Mouse (Mus musculus): ENCODE measurements around the gene Gin1.

DNA sequence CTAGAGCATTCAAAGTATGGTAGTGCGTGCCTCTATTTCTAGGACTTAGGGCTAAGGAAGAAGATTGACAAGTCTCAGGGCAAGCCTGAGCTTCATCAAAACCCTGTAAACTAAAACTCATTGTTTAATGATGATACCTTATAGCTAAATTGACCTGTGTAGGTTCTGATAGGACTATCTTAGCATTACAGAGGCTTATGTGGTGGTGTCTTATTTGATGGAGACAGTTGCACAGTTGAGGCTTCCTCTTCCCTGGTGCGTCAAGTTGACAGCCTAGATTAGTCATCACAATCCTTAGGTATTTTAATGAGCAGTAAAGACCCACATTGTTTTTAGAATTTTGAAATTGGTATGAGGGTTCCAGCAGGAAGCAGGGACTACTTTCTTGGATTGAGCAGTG, 4.0 kb downstream of the Gin1 start:
- TF ChIP-seq CTCF (IDR thresholded peaks at IDR 0.05; ENCODE audit: control insufficient read depth, insufficient read depth, low read length) (no peak), POLR2A (IDR thresholded peaks at IDR 0.05; ENCODE audit: borderline replicate concordance, control insufficient read depth, low read depth, low read length) (no peak)

All from bone marrow, adult 2 months (tissue).